Mouse (Mus musculus) liver, postnatal 0 days (tissue): Measurements from ENCODE around the gene Asb1.

ENCODE experiments used
- CTCF ChIP-seq: sonication (generic); IDR thresholded peaks from 2 replicates; pipeline ENCODE4 v1.5.1; 2016; ENCODE audit warnings: antibody characterized with exemption, low read depth
- EP300 ChIP-seq: IDR thresholded peaks from 2 replicates; pipeline ENCODE4 v1.6.1; 2016; ENCODE audit warnings: antibody characterized with exemption, low read depth, mild to moderate bottlenecking

DNA sequence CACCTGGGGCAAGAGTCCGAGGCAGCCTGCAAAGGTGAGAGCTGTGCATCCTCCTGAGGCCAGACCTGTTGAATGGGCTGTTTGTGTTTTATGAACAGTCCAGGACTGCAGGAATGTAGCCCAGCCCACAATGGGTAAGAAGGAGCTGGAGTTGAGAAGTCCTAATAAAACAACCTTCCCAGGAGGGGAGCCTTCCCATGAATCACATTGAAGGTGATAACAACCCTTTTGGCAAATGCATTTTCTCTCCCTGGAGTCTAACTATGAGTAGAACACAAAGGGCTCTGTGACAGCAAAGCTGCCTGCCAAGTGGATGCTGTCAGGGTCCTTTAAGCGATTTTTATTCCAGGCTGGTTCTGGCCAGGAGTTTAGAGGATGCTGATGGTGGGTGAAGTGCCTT is 40.9 kb downstream of the Asb1 start:
- TF ChIP-seq CTCF (no peak), EP300 (no peak)
